Mouse (Mus musculus) testis, adult 2 months (tissue): ENCODE results near the gene Lcn8. TPM values are rescaled to one million over a fixed set of nuclear protein-coding genes. Genes with fewer than 3 reads are reported as not detected.
"Not testable (repeated sequence)": the region's sequence is repeated elsewhere in the genome, so short reads cannot be mapped to it uniquely, and the experiment has no call there.

ENCODE experiments used
- H3K27ac ChIP-seq: fragments of 200-500 bp; 2 replicates; pipeline ENCODE4 v1.5.1; 2012; ENCODE audit warnings: low read depth, low read length; ENCODE audit not compliant: control insufficient read depth, insufficient read depth
- H3K27me3 ChIP-seq: fragments of 200-500 bp; 2 replicates; pipeline ENCODE4 v1.6.1; 2012; ENCODE audit warnings: mild to moderate bottlenecking, low read length, moderate library complexity; ENCODE audit not compliant: control insufficient read depth, insufficient read depth
- H3K36me3 ChIP-seq: fragments of 200-500 bp; 2 replicates; pipeline ENCODE4 v1.6.1; 2012; ENCODE audit warnings: mild to moderate bottlenecking, low read length; ENCODE audit not compliant: control insufficient read depth, insufficient read depth
- H3K4me1 ChIP-seq: fragments of 200-500 bp; 2 replicates; pipeline ENCODE4 v1.6.1; 2012; ENCODE audit warnings: low read length; ENCODE audit not compliant: control insufficient read depth, insufficient read depth
- H3K4me3 ChIP-seq: fragments of 200-500 bp; 2 replicates; pipeline ENCODE4 v1.5.1; 2012; ENCODE audit warnings: low read depth, mild to moderate bottlenecking, low read length, moderate library complexity, mixed read lengths; ENCODE audit not compliant: control insufficient read depth
- CTCF ChIP-seq: fragments of 200-500 bp; IDR thresholded peaks from 2 replicates; pipeline ENCODE4 v1.5.1; 2012; ENCODE audit warnings: low read depth, mild to moderate bottlenecking, inconsistent platforms, low read length, moderate library complexity; ENCODE audit not compliant: control insufficient read depth, insufficient read depth, insufficient replicate concordance
- POLR2A ChIP-seq: fragments of 200-500 bp; IDR thresholded peaks from 2 replicates; pipeline ENCODE4 v1.6.1; 2012; ENCODE audit warnings: low read depth, mild to moderate bottlenecking, inconsistent platforms, low read length, moderate library complexity; ENCODE audit not compliant: control insufficient read depth
- polyA plus RNA-seq: library from polyadenylated mRNA; depleted of rRNA; stranded (reverse); fragments of >200 nt; gene quantifications from 2 replicates; pipeline ENCODE4 v1.2.3, GENCODE M21; 2012; rRNA removed

The Lcn8 gene
- polyA plus RNA-seq, 1 experiment: not detected

GRCm38 (mm10) chr2:25698696-25699095, 45.8 kb downstream of the Lcn8 start:
- no peaks in the 10 kb centered on the region for H3K4me1 ChIP-seq
- no peak overlapping the region for H3K4me3 ChIP-seq
- no peaks in the 10 kb centered on the region for H3K27me3 ChIP-seq
- H3K27ac ChIP-seq: no peak overlapping the region
- H3K36me3 ChIP-seq: no peaks in the 10 kb centered on the region
- TF ChIP-seq POLR2A (no peak), CTCF (no peak)

GRCm38 (mm10) chr2:25699743-25700142, 46.8 kb downstream of the Lcn8 start, which contains the start of gene Obp2a:
TSS of gene Obp2a (plus strand) at chr2:25700043.
- not testable (repeated sequence) for H3K4me3 ChIP-seq, H3K36me3 ChIP-seq, H3K27ac ChIP-seq, H3K4me1 ChIP-seq, H3K27me3 ChIP-seq

GRCm38 (mm10) chr2:25701001-25701400, 48.1 kb downstream of the Lcn8 start:
- TF ChIP-seq POLR2A (no peak), CTCF (no peak)
- no peaks in the 10 kb centered on the region for H3K36me3 ChIP-seq
- no peak overlapping the region for H3K4me3 ChIP-seq
- H3K27ac ChIP-seq: no peak overlapping the region
- no peaks in the 10 kb centered on the region for H3K27me3 ChIP-seq
- no peaks in the 10 kb centered on the region for H3K4me1 ChIP-seq

- H3K27me3 ChIP-seq: no peaks in the 10 kb centered on the region
- no peak for TF ChIP-seq POLR2A
- no peak for TF ChIP-seq CTCF
- H3K4me3 ChIP-seq: no peak overlapping the region
- no peaks in the 10 kb centered on the region for H3K36me3 ChIP-seq
- H3K27ac ChIP-seq: no peak overlapping the region
- no peaks in the 10 kb centered on the region for H3K4me1 ChIP-seq
Observed at GRCm38 (mm10) chr2:25703706-25704105, 50.8 kb downstream of the Lcn8 start.

Other genes starting within 250 kb of the Lcn8 start
- gene Fut7, start 229.9 kb upstream of the Lcn8 start, polyA plus RNA-seq: 0.10 TPM in 1 of 2 replicates, not detected in the other
- gene Abca2, start 224.4 kb upstream of the Lcn8 start, polyA plus RNA-seq: 17.3 and 18.3 TPM in 2 replicates
- gene Clic3, start 196.3 kb upstream of the Lcn8 start, polyA plus RNA-seq: 0.78 and 11.8 TPM in 2 replicates
- gene Paxx, start 192.0 kb upstream of the Lcn8 start, polyA plus RNA-seq: 34.3 and 35.8 TPM in 2 replicates
- 311 and 369 TPM in 2 replicates for gene Ptgds, start 183.1 kb upstream of the Lcn8 start, polyA plus RNA-seq
- 5.7 TPM in 1 of 2 replicates, not detected in the other for gene Lcn12, start 159.2 kb upstream of the Lcn8 start, polyA plus RNA-seq
- 137 and 166 TPM in 2 replicates for gene Fbxw5, start 152.4 kb upstream of the Lcn8 start, polyA plus RNA-seq
- gene C8g, start 151.4 kb upstream of the Lcn8 start, polyA plus RNA-seq: 58.4 and 70.5 TPM in 2 replicates
- 12.2 and 12.7 TPM in 2 replicates for gene Traf2, start 106.2 kb upstream of the Lcn8 start, polyA plus RNA-seq
- 170 and 227 TPM in 2 replicates for gene Edf1, start 95.3 kb upstream of the Lcn8 start, polyA plus RNA-seq
- gene Mamdc4, start 78.3 kb upstream of the Lcn8 start, polyA plus RNA-seq: 1.7 and 8.5 TPM in 2 replicates
- 102 and 112 TPM in 2 replicates for gene Phpt1, start 77.9 kb upstream of the Lcn8 start, polyA plus RNA-seq
- 0.11 and 0.19 TPM in 2 replicates for gene Ajm1, start 71.4 kb upstream of the Lcn8 start, polyA plus RNA-seq
- gene Rabl6, start 44.6 kb upstream of the Lcn8 start, polyA plus RNA-seq: 40.9 and 46.2 TPM in 2 replicates
- gene Ccdc183, start 35.4 kb upstream of the Lcn8 start, polyA plus RNA-seq: 101 and 107 TPM in 2 replicates
- 24.0 and 26.8 TPM in 2 replicates for gene Tmem141, start 31.1 kb upstream of the Lcn8 start, polyA plus RNA-seq
- 0.07 and 0.54 TPM in 2 replicates for gene Fcna, start 25.1 kb upstream of the Lcn8 start, polyA plus RNA-seq
- gene Lcn5, start 4.8 kb downstream of the Lcn8 start, polyA plus RNA-seq: not detected in 2 replicates
- not detected in 2 replicates for gene Lcn6, start 23.7 kb downstream of the Lcn8 start, polyA plus RNA-seq
- gene Lcn10, start 29.6 kb downstream of the Lcn8 start, polyA plus RNA-seq: not detected in 2 replicates
- not detected in 2 replicates for gene Obp2a, start 46.9 kb downstream of the Lcn8 start, polyA plus RNA-seq
- 6.3 and 6.4 TPM in 2 replicates for gene Bmyc, start 53.6 kb downstream of the Lcn8 start, polyA plus RNA-seq
- not detected in 2 replicates for gene Obp2b, start 83.9 kb downstream of the Lcn8 start, polyA plus RNA-seq
- gene Lcn3, start 112.4 kb downstream of the Lcn8 start, polyA plus RNA-seq: not detected in 2 replicates
- not detected in 2 replicates for gene Lcn11, start 123.9 kb downstream of the Lcn8 start, polyA plus RNA-seq
- 14.4 and 17.0 TPM in 2 replicates for gene Gm13539, start 129.1 kb downstream of the Lcn8 start, polyA plus RNA-seq
- gene Glt6d1, start 162.7 kb downstream of the Lcn8 start, polyA plus RNA-seq: 55.2 and 62.6 TPM in 2 replicates
- gene Lcn9, start 170.0 kb downstream of the Lcn8 start, polyA plus RNA-seq: not detected in 2 replicates
- gene Sohlh1, start 194.1 kb downstream of the Lcn8 start, polyA plus RNA-seq: 8.0 and 8.5 TPM in 2 replicates
- 6.8 and 7.8 TPM in 2 replicates for gene Kcnt1, start 210.6 kb downstream of the Lcn8 start, polyA plus RNA-seq